Mouse (Mus musculus) liver, adult 2 months (tissue): Measurements from ENCODE around the gene Intu.

ENCODE experiments used
- CTCF ChIP-seq: fragments of 200-500 bp; IDR thresholded peaks from 2 replicates; pipeline ENCODE4 v1.5.1; 2011; ENCODE audit warnings: low read depth, low read length, control low read depth
- POLR2A ChIP-seq: fragments of 200-500 bp; IDR thresholded peaks from 2 replicates; pipeline ENCODE4 v1.6.1; 2011; ENCODE audit warnings: low read length, control low read depth; ENCODE audit not compliant: insufficient read depth; ENCODE audit errors: extremely low read depth

GRCm38 (mm10) chr3:40704816-40705430, 173.8 kb downstream of the Intu start:
- no peak for TF ChIP-seq POLR2A
- no peak for TF ChIP-seq CTCF
